Mouse (Mus musculus) myocyte (in vitro differentiated cells): ENCODE measurements around the gene Gm49337. TPM values are rescaled to one million over a fixed set of nuclear protein-coding genes. Genes with fewer than 3 reads are reported as not detected.
A peak's percentile ranks its signal among the peaks of the same experiment; 100 is the strongest.

Experiments used
- H3K27me3 ChIP-seq: one replicate; pipeline ENCODE4 v1.6.1; 2011; ENCODE audit not compliant: control insufficient read depth, insufficient read depth, insufficient read length
- H3K36me3 ChIP-seq: one replicate; pipeline ENCODE4 v1.6.1; 2011; ENCODE audit not compliant: control insufficient read depth, insufficient read depth
- H3K4me2 ChIP-seq: one replicate; pipeline ENCODE4 v1.6.1; 2011; ENCODE audit warnings: low read depth, control low read depth
- H3K4me3 ChIP-seq: one replicate; pipeline ENCODE4 v1.5.1; 2011; ENCODE audit warnings: mild to moderate bottlenecking, control low read depth, moderate library complexity
- H3K79me2 ChIP-seq: one replicate; pipeline ENCODE4 v1.6.1; 2011; ENCODE audit not compliant: control insufficient read depth, insufficient read depth
- H3ac ChIP-seq: one replicate; pipeline ENCODE4 v1.6.1; 2011; ENCODE audit not compliant: control insufficient read depth, insufficient read length
- CEBPB ChIP-seq: IDR thresholded peaks from 2 replicates; pipeline ENCODE4 v1.6.1; 2011; ENCODE audit warnings: mild to moderate bottlenecking, moderate library complexity; ENCODE audit not compliant: poor library complexity, insufficient read depth, severe bottlenecking
- E2F4 ChIP-seq: IDR thresholded peaks from one replicate; pipeline ENCODE4 v1.6.1; 2011; ENCODE audit warnings: mild to moderate bottlenecking, control low read depth, moderate library complexity; ENCODE audit not compliant: insufficient read depth
- MAX ChIP-seq: IDR thresholded peaks from one replicate; pipeline ENCODE4 v1.6.1; 2011; ENCODE audit warnings: low read depth, mild to moderate bottlenecking, control low read depth
- MYOD1 ChIP-seq, 3 experiments: IDR thresholded peaks; one replicate each; pipeline ENCODE4 v1.6.1; 2011; ENCODE audit warnings: control low read depth in 2 of 3, low read depth in 2 of 3, mild to moderate bottlenecking in 2 of 3, moderate library complexity in 1 of 3; ENCODE audit not compliant: insufficient read length in 2 of 3, control insufficient read depth in 1 of 3
- MYOG ChIP-seq, 3 experiments: IDR thresholded peaks; one replicate each; pipeline ENCODE4 v1.6.1; 2011; ENCODE audit warnings: control low read depth in 2 of 3, low read depth in 2 of 3, mild to moderate bottlenecking in 2 of 3; ENCODE audit not compliant: insufficient read length in 2 of 3, control insufficient read depth in 1 of 3, insufficient read depth in 1 of 3
- POLR2A ChIP-seq: IDR thresholded peaks from one replicate; pipeline ENCODE4 v1.6.1; 2011; ENCODE audit warnings: low read depth, mild to moderate bottlenecking, control low read depth, moderate library complexity; ENCODE audit not compliant: insufficient read length
- POLR2AphosphoS2 ChIP-seq: IDR thresholded peaks from one replicate; pipeline ENCODE4 v1.6.1; 2011; ENCODE audit warnings: low read depth, control low read depth; ENCODE audit not compliant: insufficient read length
- REST ChIP-seq: IDR thresholded peaks from one replicate; pipeline ENCODE4 v1.6.1; 2011; ENCODE audit warnings: mild to moderate bottlenecking, control low read depth, moderate library complexity; ENCODE audit not compliant: insufficient read depth, insufficient read length
- SRF ChIP-seq: IDR thresholded peaks from one replicate; pipeline ENCODE4 v1.6.1; 2011; ENCODE audit warnings: low read depth; ENCODE audit not compliant: control insufficient read depth, insufficient read length
- TCF12 ChIP-seq: IDR thresholded peaks from one replicate; pipeline ENCODE4 v1.6.1; 2011; ENCODE audit warnings: mild to moderate bottlenecking, control low read depth; ENCODE audit not compliant: poor library complexity, insufficient read depth, severe bottlenecking
- TCF3 ChIP-seq: IDR thresholded peaks from one replicate; pipeline ENCODE4 v1.6.1; 2011; ENCODE audit warnings: low read depth, control low read depth; ENCODE audit not compliant: insufficient read length
- USF1 ChIP-seq: IDR thresholded peaks from one replicate; pipeline ENCODE4 v1.6.1; 2011; ENCODE audit warnings: low read depth, mild to moderate bottlenecking, control low read depth, moderate library complexity
- polyA plus RNA-seq: library from polyadenylated mRNA; unstranded; fragments of >200 nt; fragmentation: generic; extraction: Trizol; gene quantifications from one replicate; pipeline ENCODE4 v1.2.1, GENCODE M21; 2012; ENCODE audit warnings: missing spikeins

The Gm49337 gene
- polyA plus RNA-seq, 1 experiment, result not detected

DNA sequence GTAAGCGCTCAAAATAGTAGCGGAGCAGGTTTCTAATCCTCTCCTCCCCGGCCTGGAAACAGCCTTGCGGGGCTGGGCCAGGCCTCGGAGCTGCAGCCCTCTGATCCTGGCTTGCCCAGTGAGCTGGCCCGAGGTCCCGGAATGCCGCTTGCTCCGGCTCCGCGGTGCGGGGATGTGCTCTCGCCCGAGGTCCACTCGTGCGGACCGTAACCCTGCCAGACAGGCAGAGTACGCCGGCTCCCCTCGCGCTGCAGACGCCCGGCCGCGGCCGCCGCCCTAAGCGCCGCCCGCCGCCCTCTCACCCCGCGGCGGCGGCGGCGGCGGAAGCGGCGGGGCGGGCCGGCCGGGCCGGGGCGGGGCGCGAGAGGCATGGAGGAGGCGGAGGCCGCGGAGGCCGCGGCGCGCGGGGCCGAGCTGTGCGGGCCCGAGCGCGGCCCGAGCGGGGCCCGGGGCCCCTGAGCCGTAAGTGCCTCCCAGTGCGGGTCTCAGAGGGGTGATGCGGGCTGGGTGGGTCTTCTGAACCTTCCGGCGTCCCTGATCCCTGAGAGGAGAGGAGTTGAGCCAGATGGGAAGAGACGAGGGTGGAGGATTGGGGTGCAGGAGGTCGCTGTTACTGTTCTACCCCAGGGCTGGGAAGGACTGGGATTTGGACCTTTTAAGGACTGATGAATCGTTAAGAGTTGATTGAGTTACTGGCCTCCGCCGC, 22.9 kb upstream of the Gm49337 start:
- Histone ChIP-seq H3K27me3 (no peaks in the 10 kb centered on the region), H3K4me3 (peak overlapping the region; percentile 95), H3K79me2 (peaks cover 20% of the 10 kb centered on the region), H3K36me3 (peaks cover 24% of the 10 kb centered on the region), H3K4me2 (peak overlapping the region; percentile 94), H3ac (peak overlapping the region; percentile 68)
- no peak for TF ChIP-seq TCF12
- TF ChIP-seq USF1, result no peak
- TF ChIP-seq E2F4, result no peak
- TF ChIP-seq MAX, result no peak
- no peak for TF ChIP-seq CEBPB
- TF ChIP-seq REST, result no peak
- no peak for TF ChIP-seq MYOG (IDR thresholded peaks at IDR 0.05; ENCODE audit: control insufficient read depth in 1 of 3, insufficient read depth in 1 of 3, insufficient read length in 2 of 3, low read depth in 2 of 3)
- no peak for TF ChIP-seq SRF
- TF ChIP-seq TCF3, result no peak
- TF ChIP-seq MYOD1 (IDR thresholded peaks at IDR 0.05; ENCODE audit: control insufficient read depth in 1 of 3, insufficient read length in 2 of 3, low read depth in 2 of 3), result no peak
- peak; percentile 91 for TF ChIP-seq POLR2A
- TF ChIP-seq POLR2AphosphoS2, result peak; percentile 89

- Histone ChIP-seq H3ac (peak overlapping the region; percentile 68), H3K79me2 (peaks cover 20% of the 10 kb centered on the region), H3K4me2 (peak overlapping the region; percentile 94), H3K27me3 (no peaks in the 10 kb centered on the region), H3K4me3 (peak overlapping the region; percentile 95), H3K36me3 (peaks cover 24% of the 10 kb centered on the region)
- TF ChIP-seq USF1 (no peak), CEBPB (no peak), E2F4 (no peak), POLR2A (no peak), MAX (no peak), TCF3 (no peak), SRF (no peak), TCF12 (no peak)
Observed at GRCm38 (mm10) chr4:116150862-116151221, 22.3 kb upstream of the Gm49337 start.

DNA sequence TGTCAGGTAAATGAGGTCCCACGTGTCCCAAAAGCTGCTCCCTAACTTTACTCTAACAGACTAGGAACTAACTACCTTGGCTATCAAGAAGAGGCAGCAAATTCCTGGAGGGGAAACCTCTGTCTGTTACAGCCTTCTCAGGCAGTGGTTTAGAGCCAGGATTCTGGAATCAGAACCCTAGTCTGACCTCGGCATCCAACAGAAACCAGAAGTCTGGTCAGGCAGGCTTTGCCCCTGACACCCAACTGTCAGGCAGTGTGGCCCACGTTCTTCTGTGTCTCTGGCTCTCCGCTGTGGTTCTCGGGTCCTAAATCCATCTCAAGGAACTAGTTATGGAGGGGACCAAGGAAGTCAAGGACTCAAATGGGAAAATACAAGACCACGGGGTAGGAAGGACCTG, 21.9 kb upstream of the Gm49337 start, which contains the start of gene Lurap1:
Gene Lurap1, minus strand, starts transcription at position 101 of the 400 bp plus-strand sequence.
- Histone ChIP-seq H3K79me2 (peaks cover 20% of the 10 kb centered on the region), H3ac (peak within 1 kb of the TSS; percentile 68), H3K4me2 (peak within 1 kb of the TSS; percentile 94)

GRCm38 (mm10) chr4:116152702-116153101, 20.5 kb upstream of the Gm49337 start:
- Histone ChIP-seq H3K79me2 (peaks cover 20% of the 10 kb centered on the region), H3K4me2 (no peak overlapping the region), H3ac (no peak overlapping the region), H3K36me3 (peaks cover 27% of the 10 kb centered on the region), H3K27me3 (no peaks in the 10 kb centered on the region), H3K4me3 (no peak overlapping the region)
- no peak for TF ChIP-seq MAX
- TF ChIP-seq TCF12, result no peak

More for the DNA sequence above, 21.9 kb upstream of the Gm49337 start, which contains the start of gene Lurap1:
- Histone ChIP-seq H3K4me3 (peak within 1 kb of the TSS; percentile 95), H3K36me3 (peaks cover 24% of the 10 kb centered on the region), H3K27me3 (no peaks in the 10 kb centered on the region)
- TF ChIP-seq POLR2AphosphoS2 (no peak), REST (no peak), MAX (no peak), MYOD1 (IDR thresholded peaks at IDR 0.05; ENCODE audit: control insufficient read depth in 1 of 3, insufficient read length in 2 of 3, low read depth in 2 of 3) (no peak), E2F4 (no peak), USF1 (no peak), POLR2A (no peak), SRF (no peak), CEBPB (no peak), MYOG (IDR thresholded peaks at IDR 0.05; ENCODE audit: control insufficient read depth in 1 of 3, insufficient read depth in 1 of 3, insufficient read length in 2 of 3, low read depth in 2 of 3) (no peak), TCF12 (no peak), TCF3 (no peak)

DNA sequence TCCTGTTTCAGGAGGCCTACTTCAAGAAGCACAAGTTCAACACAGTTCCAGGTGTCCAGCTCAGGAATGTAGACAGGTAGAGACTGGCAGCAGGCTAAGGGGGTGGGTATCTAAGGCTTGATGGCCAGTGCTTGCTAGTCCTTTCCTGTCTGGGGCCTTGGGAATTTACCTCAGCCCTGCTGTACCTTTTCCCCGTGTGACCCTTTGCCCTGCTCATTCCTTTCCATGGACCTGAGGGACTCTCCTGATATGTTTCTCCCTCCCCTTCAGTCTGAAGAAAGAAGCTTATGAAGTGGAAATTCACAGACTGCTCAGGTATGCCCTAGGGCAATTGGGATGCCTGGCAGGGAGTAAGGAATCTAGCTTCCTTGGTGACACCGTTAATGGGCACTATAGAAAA, 15.3 kb upstream of the Gm49337 start:
- TF ChIP-seq MAX, result no peak
- TF ChIP-seq E2F4, result no peak
- TF ChIP-seq CEBPB, result no peak
- no peak for TF ChIP-seq MYOD1 (IDR thresholded peaks at IDR 0.05; ENCODE audit: control insufficient read depth in 1 of 3, insufficient read length in 2 of 3, low read depth in 2 of 3)
- TF ChIP-seq POLR2A, result no peak
- no peak for TF ChIP-seq POLR2AphosphoS2
- no peak for TF ChIP-seq MYOG (IDR thresholded peaks at IDR 0.05; ENCODE audit: control insufficient read depth in 1 of 3, insufficient read depth in 1 of 3, insufficient read length in 2 of 3, low read depth in 2 of 3)
- no peak for TF ChIP-seq SRF
- TF ChIP-seq TCF3, result no peak
- TF ChIP-seq USF1, result no peak
- TF ChIP-seq TCF12, result no peak
- TF ChIP-seq REST, result no peak
- Histone ChIP-seq H3K79me2 (no peaks in the 10 kb centered on the region), H3ac (no peak overlapping the region), H3K4me3 (no peak overlapping the region), H3K36me3 (peaks cover 36% of the 10 kb centered on the region), H3K4me2 (no peak overlapping the region), H3K27me3 (no peaks in the 10 kb centered on the region)
